Mouse (Mus musculus) thymus, adult 2 months (tissue): ENCODE measurements around the gene Plekha6. TPM values are rescaled to one million over a fixed set of nuclear protein-coding genes. Genes with fewer than 3 reads are reported as not detected.
A peak's percentile ranks its signal among the peaks of the same experiment; 100 is the strongest.

ENCODE experiments used
- DNase-seq: peaks from one replicate; pipeline ENCODE4 v3.0.0; 2021
- H3K27ac ChIP-seq: fragments of 200-500 bp; 2 replicates; pipeline ENCODE4 v1.5.1; 2012; ENCODE audit warnings: low read length, control low read depth; ENCODE audit not compliant: control insufficient read depth, insufficient read depth
- H3K27me3 ChIP-seq: fragments of 200-500 bp; 2 replicates; pipeline ENCODE4 v1.6.1; 2012; ENCODE audit warnings: mild to moderate bottlenecking, low read length, moderate library complexity, mixed read lengths; ENCODE audit not compliant: control insufficient read depth, insufficient read depth
- H3K36me3 ChIP-seq: fragments of 200-500 bp; 2 replicates; pipeline ENCODE4 v1.6.1; 2012; ENCODE audit warnings: mild to moderate bottlenecking, low read length, moderate library complexity; ENCODE audit not compliant: control insufficient read depth, insufficient read depth
- H3K4me1 ChIP-seq: fragments of 200-500 bp; replicated peaks from 2 replicates; pipeline ENCODE4 v1.6.1; 2012; ENCODE audit warnings: low read length; ENCODE audit not compliant: control insufficient read depth, insufficient read depth
- H3K4me3 ChIP-seq: fragments of 200-500 bp; 2 replicates; pipeline ENCODE4 v1.5.1; 2012; ENCODE audit warnings: mild to moderate bottlenecking, low read length, control low read depth, moderate library complexity; ENCODE audit not compliant: control insufficient read depth, insufficient read depth
- CTCF ChIP-seq: fragments of 200-500 bp; IDR thresholded peaks from 2 replicates; pipeline ENCODE4 v1.5.1; 2012; ENCODE audit warnings: mild to moderate bottlenecking, control low read depth, low read length, moderate library complexity, borderline replicate concordance; ENCODE audit not compliant: control insufficient read depth, poor library complexity, insufficient read depth; ENCODE audit errors: extremely low read depth
- POLR2A ChIP-seq: fragments of 200-500 bp; IDR thresholded peaks from 2 replicates; pipeline ENCODE4 v1.6.1; 2012; ENCODE audit warnings: mild to moderate bottlenecking, low read length, control low read depth, moderate library complexity; ENCODE audit not compliant: control insufficient read depth, poor library complexity, insufficient read depth; ENCODE audit errors: extremely low read depth
- WGBS: fragments of 180-500 bp; shearing (Covaris S2); methylation state at CpG from one replicate; pipeline ENCODE4 v1.1.7; 2018; 5-methylcytosine and 5-hydroxymethylcytosine counted together
- polyA plus RNA-seq: library from polyadenylated mRNA; depleted of rRNA; stranded (reverse); fragments of >200 nt; gene quantifications from 2 replicates; pipeline ENCODE4 v1.2.3, GENCODE M21; 2012

The Plekha6 gene
- polyA plus RNA-seq, 1 experiment = 9.4 TPM

DNA sequence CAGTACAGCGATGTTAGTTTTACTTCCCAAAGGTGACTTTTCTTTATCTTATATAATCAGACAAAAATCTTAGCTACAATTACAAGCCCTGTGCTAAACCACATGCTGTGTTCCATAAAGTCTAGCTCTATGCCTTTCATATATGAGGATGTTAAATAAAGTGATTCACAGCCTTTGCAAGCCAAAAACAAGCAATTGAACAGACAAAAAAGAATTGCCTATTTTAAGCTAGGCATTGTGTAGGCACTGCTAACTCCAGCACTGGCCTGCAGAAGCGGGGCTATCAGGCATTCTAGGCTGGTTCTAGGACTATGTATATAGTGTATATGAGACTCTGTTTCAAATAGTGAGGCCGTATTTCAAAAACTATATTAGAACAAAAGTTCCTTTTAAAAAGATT is 11.8 kb upstream of the Plekha6 start:
- over 99% methylated on average over 3 of the region's 3 CpGs for WGBS
- Histone ChIP-seq H3K27ac (no peak overlapping the region), H3K27me3 (no peaks in the 10 kb centered on the region), H3K4me3 (no peak overlapping the region), H3K36me3 (no peaks in the 10 kb centered on the region), H3K4me1 (no peaks in the 10 kb centered on the region)
- TF ChIP-seq POLR2A (no peak), CTCF (no peak)
- no peak for DNase-seq

DNA sequence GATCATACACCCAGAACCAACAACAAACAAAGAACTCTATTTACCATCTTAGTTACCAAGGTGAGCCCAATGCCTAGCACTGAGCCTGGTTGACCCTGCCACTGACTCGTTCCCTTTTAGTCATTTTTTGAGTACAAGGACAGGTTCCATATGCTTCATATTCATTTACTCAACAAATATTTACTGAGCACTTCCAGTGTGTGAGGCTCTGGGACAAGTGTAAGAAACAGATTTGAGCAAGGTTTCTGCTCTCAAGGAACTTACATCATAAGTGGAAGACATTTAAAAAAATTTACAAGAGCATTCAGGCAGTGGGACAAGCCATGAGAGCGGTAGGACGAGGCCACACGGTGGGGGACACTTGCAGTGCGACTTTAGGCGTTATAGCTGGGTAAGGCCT is 8.7 kb upstream of the Plekha6 start:
- H3K4me1 ChIP-seq = peaks cover 11% of the 10 kb centered on the region
- no peak for DNase-seq
- TF ChIP-seq CTCF = no peak
- no peaks in the 10 kb centered on the region for H3K36me3 ChIP-seq
- H3K27ac ChIP-seq = no peak overlapping the region
- H3K27me3 ChIP-seq = no peaks in the 10 kb centered on the region
- 96% methylated on average over 6 of the region's 6 CpGs for WGBS
- no peak overlapping the region for H3K4me3 ChIP-seq

GRCm38 (mm10) chr1:133159128-133159564 is 4.9 kb upstream of the Plekha6 start:
- Histone ChIP-seq H3K4me1 (peaks cover 18% of the 10 kb centered on the region), H3K27ac (peak overlapping the region; percentile 77; the same call in 1 of the 2 replicates), H3K27me3 (peaks cover 14% of the 10 kb centered on the region), H3K36me3 (no peaks in the 10 kb centered on the region), H3K4me3 (peak overlapping the region; percentile 37)
- WGBS = 2% methylated on average over 7 of the region's 7 CpGs
- DNase-seq = peak; percentile 71
- TF ChIP-seq CTCF = 0 out of 2 replicates have a peak, but pooled peaks have one; percentile 30
- TF ChIP-seq POLR2A = no peak

DNA sequence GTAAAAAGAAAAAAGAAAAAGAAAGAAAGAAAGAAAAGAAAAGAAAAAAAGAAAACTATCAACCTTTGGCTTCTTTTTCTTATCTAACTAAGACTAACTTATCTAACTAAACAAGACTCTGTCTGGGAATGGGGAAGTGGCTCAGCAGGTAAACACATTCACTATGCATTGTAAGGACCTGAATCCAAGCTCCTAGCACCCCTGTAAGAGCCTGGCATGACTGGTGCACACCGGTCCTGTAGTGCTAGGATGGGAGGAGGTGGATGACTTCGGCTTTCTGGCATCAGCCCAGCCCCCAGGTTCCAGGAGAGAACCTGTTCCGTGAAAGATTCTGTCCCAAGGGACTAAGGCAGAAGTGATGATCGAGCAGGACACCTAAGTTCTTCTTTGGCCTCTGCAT is 2.5 kb upstream of the Plekha6 start:
- Histone ChIP-seq H3K27ac (no peak overlapping the region), H3K36me3 (no peaks in the 10 kb centered on the region), H3K4me3 (no peak overlapping the region), H3K4me1 (peaks cover 28% of the 10 kb centered on the region), H3K27me3 (peaks cover 18% of the 10 kb centered on the region)
- WGBS = 95% methylated on average over 4 of the region's 4 CpGs
- no peak for DNase-seq
- TF ChIP-seq POLR2A (no peak), CTCF (no peak)

DNA sequence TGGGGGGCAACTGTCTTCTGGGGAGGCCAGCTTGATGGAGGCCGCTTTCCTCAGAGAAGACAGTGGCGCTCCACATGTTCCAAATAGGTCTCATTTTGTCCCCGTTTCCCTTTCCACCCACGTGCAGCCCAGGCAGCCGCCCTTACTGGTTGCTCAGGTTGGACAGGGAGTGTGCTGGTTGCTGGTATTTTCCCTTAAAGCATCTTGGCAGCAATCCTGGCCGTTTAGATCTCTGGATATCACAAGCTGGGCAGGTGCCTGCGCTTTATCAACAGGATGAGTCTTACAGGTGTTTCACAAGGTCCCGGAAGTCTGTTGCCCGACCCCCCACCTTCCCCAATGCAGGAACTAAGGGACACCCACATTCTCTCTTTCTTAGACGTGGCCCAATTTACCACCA is 2.0 kb upstream of the Plekha6 start:
- peaks cover 18% of the 10 kb centered on the region for H3K27me3 ChIP-seq
- no peak for DNase-seq
- TF ChIP-seq CTCF = no peak
- TF ChIP-seq POLR2A = no peak

GRCm38 (mm10) chr1:133162981-133163380 is 1.0 kb upstream of the Plekha6 start:
- TF ChIP-seq CTCF = no peak
- peaks cover 18% of the 10 kb centered on the region for H3K27me3 ChIP-seq
- WGBS = 67% methylated on average over 8 of the region's 8 CpGs
- no peak for DNase-seq
- H3K4me1 ChIP-seq = peaks cover 27% of the 10 kb centered on the region
- H3K27ac ChIP-seq = no peak overlapping the region
- H3K36me3 ChIP-seq = no peaks in the 10 kb centered on the region
- no peak overlapping the region for H3K4me3 ChIP-seq

More for the DNA sequence above, 2.0 kb upstream of the Plekha6 start:
- WGBS = 79% methylated on average over 10 of the region's 10 CpGs
- Histone ChIP-seq H3K4me3 (no peak overlapping the region), H3K36me3 (no peaks in the 10 kb centered on the region), H3K4me1 (peaks cover 28% of the 10 kb centered on the region), H3K27ac (no peak overlapping the region)

DNA sequence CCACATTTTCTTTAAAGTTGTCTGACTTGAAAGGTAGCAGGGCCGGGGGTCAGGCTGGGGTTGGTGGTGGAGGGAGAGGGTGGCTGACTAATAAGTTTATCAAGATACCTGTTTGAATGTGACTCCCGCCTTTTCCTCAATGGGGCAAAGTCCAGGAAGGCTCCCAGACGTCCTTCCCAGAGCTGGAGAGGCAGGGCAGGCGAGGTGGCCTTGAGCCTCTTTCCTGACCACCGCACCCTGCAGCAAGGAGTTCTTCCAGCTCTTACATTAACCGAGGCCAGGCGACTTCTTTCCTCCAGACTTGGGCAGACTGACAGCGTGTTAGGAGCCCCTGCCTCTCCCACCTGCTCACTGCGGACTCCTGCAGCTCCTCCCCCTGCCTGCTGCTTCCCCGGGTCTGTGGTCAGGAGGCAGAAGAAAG is 591 bp downstream of the Plekha6 start:
- H3K4me1 ChIP-seq = peaks cover 17% of the 10 kb centered on the region
- peaks cover 18% of the 10 kb centered on the region for H3K27me3 ChIP-seq
- peak overlapping the region; percentile 48 for H3K4me3 ChIP-seq
- no peaks in the 10 kb centered on the region for H3K36me3 ChIP-seq
- DNase-seq = peak; percentile 44
- WGBS = 0% methylated on average over 10 of the region's 10 CpGs
- TF ChIP-seq CTCF (no peak), POLR2A (no peak)
- H3K27ac ChIP-seq = no peak overlapping the region
